Mouse (Mus musculus) CH12.LX (cell line): ENCODE measurements around the gene Faxc.

ENCODE experiments used
- CTCF ChIP-seq, 2 experiments: IDR thresholded peaks in 1 of 2; conservative IDR thresholded peaks in 1 of 2; 2 replicates each; pipeline ENCODE4 v1.5.1; 2011 to 2012; ENCODE audit warnings: low read depth in 2 of 2, low read length in 2 of 2, improper control_type of control experiment in 1 of 2, inconsistent platforms in 1 of 2, mild to moderate bottlenecking in 1 of 2, moderate library complexity in 1 of 2
- EP300 ChIP-seq: IDR thresholded peaks from 2 replicates; pipeline ENCODE4 v1.6.1; 2011; ENCODE audit warnings: low read length, improper control_type of control experiment
- HCFC1 ChIP-seq: IDR thresholded peaks from 2 replicates; pipeline ENCODE4 v1.6.1; 2012; ENCODE audit warnings: low read depth, mild to moderate bottlenecking, inconsistent platforms, low read length, improper control_type of control experiment
- JUND ChIP-seq: conservative IDR thresholded peaks from 2 replicates; pipeline ENCODE4 v1.6.1; 2011; ENCODE audit warnings: low read depth, low read length, improper control_type of control experiment
- KAT2A ChIP-seq: IDR thresholded peaks from 2 replicates; pipeline ENCODE4 v1.6.1; 2012; ENCODE audit warnings: low read length, improper control_type of control experiment, inconsistent platforms; ENCODE audit not compliant: insufficient replicate concordance
- MAFK ChIP-seq: IDR thresholded peaks from 2 replicates; pipeline ENCODE4 v1.6.1; 2011; ENCODE audit warnings: low read length, improper control_type of control experiment; ENCODE audit not compliant: insufficient replicate concordance
- MXI1 ChIP-seq: IDR thresholded peaks from 2 replicates; pipeline ENCODE4 v1.6.1; 2011; ENCODE audit warnings: mild to moderate bottlenecking, low read depth, low read length, improper control_type of control experiment
- NRF1 ChIP-seq: IDR thresholded peaks from 2 replicates; pipeline ENCODE4 v1.6.1; 2014; ENCODE audit warnings: low read depth, mild to moderate bottlenecking, inconsistent platforms, low read length, improper control_type of control experiment, moderate library complexity
- POLR2A ChIP-seq: IDR thresholded peaks from 2 replicates; pipeline ENCODE4 v1.6.1; 2011; ENCODE audit warnings: low read depth, mild to moderate bottlenecking, improper control_type of control experiment, low read length
- ZC3H11A ChIP-seq: IDR thresholded peaks from 2 replicates; pipeline ENCODE4 v1.6.1; 2012; ENCODE audit warnings: low read depth, mild to moderate bottlenecking, inconsistent platforms, low read length, improper control_type of control experiment
- ZKSCAN1 ChIP-seq: IDR thresholded peaks from 2 replicates; pipeline ENCODE4 v1.6.1; 2012; ENCODE audit warnings: low read depth, inconsistent platforms, low read length, improper control_type of control experiment, borderline replicate concordance
- ZNF384 ChIP-seq: IDR thresholded peaks from 2 replicates; pipeline ENCODE4 v1.6.1; 2012; ENCODE audit warnings: low read depth, low read length, improper control_type of control experiment, inconsistent platforms

DNA sequence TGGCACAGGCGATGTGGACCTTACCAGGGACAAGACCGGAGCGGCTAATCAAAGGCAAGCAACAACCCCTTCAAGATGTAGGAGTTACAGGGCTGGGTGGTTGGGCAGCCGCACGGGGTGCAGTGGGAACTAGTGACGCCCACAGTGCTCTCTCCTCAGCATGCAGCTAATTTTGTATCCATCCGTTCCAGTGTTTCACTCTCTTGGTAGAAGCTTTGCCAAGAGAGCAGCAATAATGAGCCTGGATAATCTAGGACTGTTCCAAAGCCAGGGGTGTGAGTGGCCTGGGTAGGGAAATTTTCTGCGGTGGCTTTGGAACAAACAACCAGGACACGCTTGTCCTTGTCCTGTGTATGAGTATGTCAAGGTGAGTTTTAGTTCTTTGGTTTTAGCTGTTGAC lies 51.3 kb downstream of the Faxc start:
- TF ChIP-seq CTCF (conservative IDR thresholded peaks at IDR 0.05 in 1 of 2, IDR thresholded peaks at IDR 0.05 in 1 of 2; ENCODE audit: low read depth in 2 of 2, low read length in 2 of 2) (no peak), ZC3H11A (no peak), POLR2A (no peak), HCFC1 (no peak), JUND (no peak), ZNF384 (no peak), MXI1 (no peak), KAT2A (no peak), MAFK (no peak), EP300 (no peak), ZKSCAN1 (no peak), NRF1 (no peak)
